Mouse (Mus musculus) adrenal gland (tissue): ENCODE data around the gene Cyb561.

Experiments
- intact Hi-C: fragments of 180-260 bp; cut with DNase I; formaldehyde crosslinking; loops from one replicate; pipeline ENCODE4 v1.15.1; 2025

The Cyb561 gene

GRCm38 (mm10) chr11:105922769-105923663 lies 30.1 kb downstream of the Cyb561 start:
- intact Hi-C loops = no loop called here

- intact Hi-C loops = no loop called here
Observed at GRCm38 (mm10) chr11:105921275-105921674, 31.9 kb downstream of the Cyb561 start.

- intact Hi-C loops = no loop called here
Observed at GRCm38 (mm10) chr11:105920836-105921235, 32.3 kb downstream of the Cyb561 start.

GRCm38 (mm10) chr11:105920098-105920785 lies 32.9 kb downstream of the Cyb561 start:
- intact Hi-C loops = no loop called here

GRCm38 (mm10) chr11:105913580-105913979 lies 39.6 kb downstream of the Cyb561 start:
- intact Hi-C loops = loop anchor here (5.0 kb wide), 4 partner anchors 226 to 566 kb away; no protein-coding TSS in a partner anchor

- intact Hi-C loops = loop anchor here (5.0 kb wide), 4 partner anchors 224 to 564 kb away; no protein-coding TSS in a partner anchor
Observed at GRCm38 (mm10) chr11:105911592-105912375, 41.4 kb downstream of the Cyb561 start.

GRCm38 (mm10) chr11:105911149-105911548 lies 42.0 kb downstream of the Cyb561 start:
- intact Hi-C loops = loop anchor here (5.0 kb wide), 4 partner anchors 224 to 564 kb away; no protein-coding TSS in a partner anchor

GRCm38 (mm10) chr11:105909617-105910016 lies 43.5 kb downstream of the Cyb561 start:
- intact Hi-C loops = loop anchor here (5.0 kb wide), 4 partner anchors 222 to 562 kb away; no protein-coding TSS in a partner anchor

GRCm38 (mm10) chr11:105908926-105909325 lies 44.2 kb downstream of the Cyb561 start:
- intact Hi-C loops = no loop called here

- intact Hi-C loops = no loop called here
Observed at GRCm38 (mm10) chr11:105907381-105907780, 45.8 kb downstream of the Cyb561 start.

GRCm38 (mm10) chr11:105905529-105906213 lies 47.5 kb downstream of the Cyb561 start:
- intact Hi-C loops = no loop called here

- intact Hi-C loops = no loop called here
Observed at GRCm38 (mm10) chr11:105902956-105903355, 50.2 kb downstream of the Cyb561 start.

GRCm38 (mm10) chr11:105901501-105901900 lies 51.6 kb downstream of the Cyb561 start:
- intact Hi-C loops = no loop called here

GRCm38 (mm10) chr11:105899151-105899550 lies 54.0 kb downstream of the Cyb561 start:
- intact Hi-C loops = no loop called here

- intact Hi-C loops = no loop called here
Observed at GRCm38 (mm10) chr11:105887281-105887680, 65.9 kb downstream of the Cyb561 start.

GRCm38 (mm10) chr11:105885558-105885957 lies 67.6 kb downstream of the Cyb561 start:
- intact Hi-C loops = no loop called here
